Mouse (Mus musculus) ES-E14 (cell line): ENCODE measurements around the gene Fam184b.
"Not testable (repeated sequence)": the region's sequence is repeated elsewhere in the genome, so short reads cannot be mapped to it uniquely, and the experiment has no call there.

Source experiments
- CHD2 ChIP-seq: IDR thresholded peaks from 2 replicates; pipeline ENCODE4 v1.6.1; 2014; ENCODE audit warnings: mild to moderate bottlenecking, low read depth, low read length, inconsistent platforms
- HCFC1 ChIP-seq: IDR thresholded peaks from 2 replicates; pipeline ENCODE4 v1.6.1; 2012; ENCODE audit warnings: low read length, inconsistent platforms, borderline replicate concordance; ENCODE audit not compliant: insufficient read depth
- MAFK ChIP-seq: IDR thresholded peaks from 2 replicates; pipeline ENCODE4 v1.6.1; 2014; ENCODE audit warnings: mild to moderate bottlenecking, low read depth, low read length, inconsistent platforms; ENCODE audit not compliant: insufficient read depth
- ZC3H11A ChIP-seq: IDR thresholded peaks from 2 replicates; pipeline ENCODE4 v1.6.1; 2012; ENCODE audit warnings: low read depth, mild to moderate bottlenecking, inconsistent platforms, low read length, borderline replicate concordance
- ZNF384 ChIP-seq: IDR thresholded peaks from 2 replicates; pipeline ENCODE4 v1.6.1; 2012; ENCODE audit warnings: low read depth, low read length, inconsistent platforms

DNA sequence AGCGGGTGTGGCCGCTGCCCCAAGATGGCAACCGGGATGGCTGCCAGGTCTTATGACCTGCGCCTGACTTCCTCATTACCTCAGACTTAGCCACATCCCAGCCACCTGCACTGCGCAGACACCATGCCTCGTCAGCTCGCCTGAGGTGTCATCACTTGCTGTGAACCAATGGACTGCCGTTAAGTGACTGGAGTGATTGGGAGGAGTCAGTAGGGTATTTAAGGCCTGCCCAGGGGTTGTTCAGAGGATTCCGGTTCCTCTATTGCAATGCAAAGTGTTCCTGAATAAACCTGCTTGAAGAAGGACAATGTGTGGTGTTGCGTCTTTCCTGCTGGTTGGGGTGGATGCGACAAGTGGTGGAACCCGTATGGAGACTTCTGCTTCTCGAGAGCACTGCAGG, 19.0 kb upstream of the Fam184b start:
- TF ChIP-seq CHD2, HCFC1, ZC3H11A, ZNF384, MAFK: not testable (repeated sequence)
